Mouse (Mus musculus): ENCODE results near the gene Rpl19.
A peak's percentile ranks its signal among the peaks of the same experiment; 100 is the strongest.

Rpl19 gene

GRCm38 (mm10) chr11:98052129-98052988, 25.8 kb downstream of the Rpl19 start:
- no peak for DNase-seq (ENCODE audit: low spot score)

- peak; percentile 50 for DNase-seq (ENCODE audit: low spot score)
Measured at GRCm38 (mm10) chr11:98052989-98053834, 26.7 kb downstream of the Rpl19 start, which contains the start of gene Stac2. TSS of gene Stac2 (minus strand) at chr11:98053462.

GRCm38 (mm10) chr11:98057466-98057865, 31.0 kb downstream of the Rpl19 start:
- peak; percentile 9 for DNase-seq (ENCODE audit: low spot score)

GRCm38 (mm10) chr11:98057998-98058397, 31.5 kb downstream of the Rpl19 start:
- peak; percentile 15 for DNase-seq (ENCODE audit: low spot score)

- no peak for DNase-seq (ENCODE audit: low spot score)
Measured at GRCm38 (mm10) chr11:98059662-98060061, 33.2 kb downstream of the Rpl19 start.

GRCm38 (mm10) chr11:98060104-98060692, 33.7 kb downstream of the Rpl19 start:
- no peak for DNase-seq (ENCODE audit: low spot score)

- DNase-seq (ENCODE audit: low spot score) = no peak
Measured at GRCm38 (mm10) chr11:98061441-98061840, 34.9 kb downstream of the Rpl19 start.

GRCm38 (mm10) chr11:98061904-98062562, 35.5 kb downstream of the Rpl19 start:
- peak; percentile 25 for DNase-seq (ENCODE audit: low spot score)

GRCm38 (mm10) chr11:98066201-98066600, 39.7 kb downstream of the Rpl19 start:
- DNase-seq (ENCODE audit: low spot score) = no peak

GRCm38 (mm10) chr11:98067255-98067654, 40.7 kb downstream of the Rpl19 start:
- no peak for DNase-seq (ENCODE audit: low spot score)

GRCm38 (mm10) chr11:98073442-98073841, 46.9 kb downstream of the Rpl19 start:
- no peak for DNase-seq (ENCODE audit: low spot score)

- peak; percentile 83 for DNase-seq (ENCODE audit: low spot score)
Measured at GRCm38 (mm10) chr11:98075195-98075808, 48.8 kb downstream of the Rpl19 start.

GRCm38 (mm10) chr11:98077086-98077485, 50.6 kb downstream of the Rpl19 start:
- no peak for DNase-seq (ENCODE audit: low spot score)
